Mouse (Mus musculus) urinary bladder, adult 2 months (tissue): Measurements from ENCODE around the gene Slc26a10. TPM values are rescaled to one million over a fixed set of nuclear protein-coding genes. Genes with fewer than 3 reads are reported as not detected.
A peak's percentile ranks its signal among the peaks of the same experiment; 100 is the strongest.
"Not testable (repeated sequence)": the region's sequence is repeated elsewhere in the genome, so short reads cannot be mapped to it uniquely, and the experiment has no call there.

Experiments
- DNase-seq: peaks from one replicate; pipeline ENCODE4 v3.0.0; 2022; ENCODE audit warnings: low spot score
- polyA plus RNA-seq: library from polyadenylated mRNA; depleted of rRNA; stranded (reverse); fragments of >200 nt; gene quantifications from 2 replicates; pipeline ENCODE4 v1.2.3, GENCODE M21; 2012

The Slc26a10 gene
- polyA plus RNA-seq, 1 experiment: 1.5 TPM

DNA sequence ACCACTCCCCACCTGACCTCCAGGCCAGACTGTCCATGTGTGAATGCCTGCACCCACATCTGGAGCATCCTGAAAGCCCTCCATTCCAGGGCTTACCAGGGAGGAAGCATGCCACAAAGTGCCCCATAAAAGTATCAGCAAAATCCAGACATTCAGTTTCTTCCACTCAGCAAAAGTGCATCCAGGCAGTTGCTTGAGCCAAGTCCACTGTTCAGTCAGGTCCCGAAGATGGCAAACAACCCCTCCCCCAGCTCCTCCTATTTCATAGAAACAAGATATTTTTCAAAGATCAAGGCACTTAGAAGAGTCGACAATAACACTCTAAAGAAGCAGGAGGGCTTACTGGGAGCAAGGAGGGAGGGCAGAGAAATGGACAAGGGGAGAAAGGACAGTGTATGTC, 18.0 kb upstream of the Slc26a10 start:
- no peak for DNase-seq

DNA sequence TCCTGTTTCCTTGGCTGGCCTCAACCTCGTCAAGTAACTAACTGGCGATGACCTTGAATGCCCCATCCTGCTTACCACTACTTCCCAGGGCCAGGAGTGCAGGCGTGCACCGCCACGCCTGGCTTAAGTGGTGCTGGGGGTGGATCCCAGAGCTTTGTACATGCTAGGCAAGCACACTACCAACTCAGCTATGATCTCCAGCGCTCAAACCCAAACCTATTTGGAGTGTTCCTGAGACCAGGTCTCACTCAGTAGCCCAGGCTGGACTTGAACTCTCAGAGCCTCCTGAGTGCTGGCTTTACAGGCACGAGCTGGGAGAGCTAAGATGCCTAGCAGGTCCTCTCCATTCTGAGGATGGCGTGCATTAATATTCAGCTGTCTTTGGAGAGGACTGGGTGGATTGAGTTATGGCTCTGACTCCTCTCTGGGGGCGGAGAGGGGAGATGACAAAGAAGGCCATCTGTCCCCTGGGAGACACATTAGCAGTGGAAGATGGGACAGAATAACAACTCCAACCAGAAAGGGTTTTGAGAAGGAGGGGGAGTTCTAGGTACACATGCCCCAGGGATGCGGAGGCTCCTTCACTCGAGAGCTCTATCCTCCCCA, 17.2 kb upstream of the Slc26a10 start:
- DNase-seq: no peak

DNA sequence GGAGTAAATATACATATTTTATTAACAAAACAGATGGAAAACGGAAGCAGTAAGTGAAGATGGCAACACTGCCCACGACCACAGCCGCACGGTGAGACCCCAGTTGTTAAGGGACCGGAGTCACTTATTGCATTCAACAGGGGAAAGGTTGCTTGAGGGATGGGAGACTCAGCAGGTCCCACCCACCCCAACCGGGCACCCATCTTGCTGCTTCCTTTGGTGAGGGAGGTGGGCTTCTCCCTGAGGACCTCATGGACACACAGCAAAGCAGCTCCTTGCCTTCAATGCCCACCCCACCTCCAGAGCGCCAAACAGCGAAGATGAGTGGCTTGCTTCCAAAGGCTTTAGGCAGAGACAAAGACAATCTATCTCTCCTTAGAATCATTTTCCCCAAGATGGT, 16.7 kb upstream of the Slc26a10 start:
- no peak for DNase-seq

DNA sequence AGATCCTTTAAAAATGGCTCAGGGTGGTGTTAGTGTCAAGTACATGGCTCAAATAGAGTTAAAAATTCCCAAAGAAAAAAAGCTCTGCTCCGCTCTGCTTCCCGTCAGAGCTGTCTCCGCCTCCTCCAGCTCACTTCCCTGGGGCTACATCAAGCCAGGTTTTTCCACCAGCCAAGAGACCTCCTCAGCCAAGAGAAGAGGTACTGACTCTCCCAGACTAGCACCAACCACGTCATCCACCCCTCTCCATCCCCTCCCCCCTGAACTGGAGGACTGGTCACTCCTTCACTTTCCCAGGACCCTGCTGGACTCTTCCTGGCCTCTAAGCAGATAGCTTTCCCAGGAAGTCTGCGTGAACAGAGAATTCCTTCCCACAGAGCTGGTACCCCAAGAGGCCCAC, 15.9 kb upstream of the Slc26a10 start:
- no peak for DNase-seq

DNA sequence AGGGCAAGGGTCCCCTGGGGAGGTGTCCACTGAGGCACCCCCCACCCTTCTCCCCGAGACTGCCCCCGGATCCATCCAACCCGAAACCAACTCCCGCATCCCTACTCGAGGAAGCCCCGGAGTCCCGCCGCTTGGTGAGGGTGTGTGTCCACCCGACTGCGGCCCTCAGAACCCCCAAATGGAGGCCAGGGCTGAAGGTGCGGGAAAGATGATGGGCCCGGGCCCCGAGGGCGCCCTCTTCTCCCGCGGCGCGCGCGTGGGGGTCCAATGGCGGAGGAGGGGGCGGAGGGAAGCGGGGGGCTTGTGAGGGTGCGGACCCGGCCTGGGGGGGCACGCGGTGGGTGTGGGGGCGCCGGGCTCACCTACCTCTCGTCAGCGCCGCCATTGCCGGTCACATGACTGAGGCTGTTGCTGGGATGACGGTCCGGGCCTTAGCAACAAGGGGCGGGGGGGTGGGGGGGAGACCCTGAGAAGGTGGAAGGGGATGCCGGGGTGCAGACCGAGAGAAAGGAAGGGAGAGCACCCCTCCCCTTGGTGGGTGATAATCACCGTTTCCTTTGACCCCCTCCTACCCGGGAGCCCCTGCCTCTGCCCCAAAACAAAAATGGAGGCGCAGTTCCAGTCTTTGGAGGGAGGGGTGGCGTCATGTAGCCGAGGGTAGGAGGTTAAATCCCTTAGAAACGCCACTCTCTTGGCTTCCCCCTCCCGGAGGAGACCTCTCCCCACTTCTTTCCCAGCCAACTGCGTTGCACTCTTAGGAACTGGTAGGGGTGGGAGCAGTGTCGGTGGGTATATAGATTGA, 15.1 kb upstream of the Slc26a10 start, which contains the start of gene Dtx3:
Gene Dtx3 (minus strand): TSS at position 401 of the 802 bp plus-strand sequence.
- DNase-seq: no peak

DNA sequence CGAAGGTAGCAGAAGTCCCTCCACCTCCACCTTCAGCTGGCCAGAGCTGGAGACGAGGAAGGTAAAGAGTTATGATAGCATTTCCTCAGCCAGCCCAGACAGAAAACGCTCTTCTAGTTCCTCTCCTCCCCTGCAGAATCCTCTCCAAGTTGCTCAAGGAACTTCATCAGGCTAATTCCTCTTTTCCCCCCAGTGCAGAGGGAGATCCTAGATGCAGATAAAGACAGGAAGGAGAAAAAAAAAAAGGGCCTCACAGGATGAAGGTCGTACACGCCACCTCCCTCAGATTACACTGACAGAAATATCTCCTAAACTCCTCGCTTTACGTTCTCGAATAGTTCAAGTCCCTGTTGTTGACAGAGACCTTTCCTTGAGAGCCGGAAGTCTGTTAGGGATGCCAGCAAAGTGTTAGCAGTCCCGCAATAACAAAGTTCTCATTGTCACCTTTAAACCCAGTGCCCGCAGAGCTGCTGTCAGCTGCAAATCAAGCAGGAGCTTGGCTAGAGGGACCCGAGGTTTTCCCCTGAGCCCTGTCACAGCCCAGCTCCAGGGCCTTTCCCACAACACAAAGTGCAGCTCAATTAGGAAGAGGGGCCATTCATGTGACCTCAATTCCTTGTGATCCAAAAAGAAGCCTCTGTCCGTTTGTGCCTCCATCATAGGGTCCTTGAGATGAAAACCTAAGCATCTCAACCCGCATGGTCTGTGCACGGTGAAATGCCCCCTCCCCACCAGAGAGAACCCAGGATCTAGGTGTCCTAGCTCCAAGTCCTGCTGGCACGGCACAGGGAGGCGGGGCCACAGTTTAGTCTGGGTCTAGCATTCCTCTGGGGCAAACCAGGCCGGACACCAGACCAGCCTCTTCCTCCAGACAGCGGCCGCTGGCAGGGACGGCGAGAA, 14.2 kb upstream of the Slc26a10 start:
- peak; percentile 41 for DNase-seq

DNA sequence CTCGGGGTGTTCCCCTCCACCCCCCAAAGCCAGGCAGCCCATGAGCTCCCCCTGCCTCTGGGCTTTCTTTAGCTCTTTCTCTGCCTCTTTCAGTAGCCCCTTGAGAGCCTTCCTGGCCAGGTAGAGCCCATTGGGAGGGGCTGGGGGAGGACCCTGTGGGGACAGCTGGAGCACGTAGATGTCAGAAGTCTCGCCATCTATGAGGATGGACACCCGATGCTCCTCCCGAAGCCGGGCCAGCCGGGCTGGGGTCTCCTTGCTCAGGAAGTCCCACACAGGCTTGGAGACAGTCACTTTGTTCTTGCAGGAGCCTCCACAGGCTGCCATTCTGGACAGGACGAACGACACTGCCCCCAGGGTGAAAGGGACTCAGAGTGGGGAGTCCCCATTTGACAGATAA, 12.6 kb upstream of the Slc26a10 start:
- no peak for DNase-seq

DNA sequence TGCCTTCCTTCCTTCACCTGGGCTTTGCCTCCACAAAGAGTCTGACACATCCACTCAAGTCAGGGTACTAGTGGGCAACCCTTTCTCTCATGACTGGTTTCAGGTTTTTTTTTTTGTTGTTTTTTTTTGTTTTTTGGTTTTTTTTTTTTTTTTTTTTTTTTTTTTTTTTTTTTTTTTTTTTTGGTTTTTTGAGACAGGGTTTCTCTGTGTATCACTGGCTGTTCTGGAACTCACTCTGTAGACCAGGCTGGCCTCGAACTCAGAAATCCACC, 11.5 kb upstream of the Slc26a10 start:
- DNase-seq: not testable (repeated sequence)

DNA sequence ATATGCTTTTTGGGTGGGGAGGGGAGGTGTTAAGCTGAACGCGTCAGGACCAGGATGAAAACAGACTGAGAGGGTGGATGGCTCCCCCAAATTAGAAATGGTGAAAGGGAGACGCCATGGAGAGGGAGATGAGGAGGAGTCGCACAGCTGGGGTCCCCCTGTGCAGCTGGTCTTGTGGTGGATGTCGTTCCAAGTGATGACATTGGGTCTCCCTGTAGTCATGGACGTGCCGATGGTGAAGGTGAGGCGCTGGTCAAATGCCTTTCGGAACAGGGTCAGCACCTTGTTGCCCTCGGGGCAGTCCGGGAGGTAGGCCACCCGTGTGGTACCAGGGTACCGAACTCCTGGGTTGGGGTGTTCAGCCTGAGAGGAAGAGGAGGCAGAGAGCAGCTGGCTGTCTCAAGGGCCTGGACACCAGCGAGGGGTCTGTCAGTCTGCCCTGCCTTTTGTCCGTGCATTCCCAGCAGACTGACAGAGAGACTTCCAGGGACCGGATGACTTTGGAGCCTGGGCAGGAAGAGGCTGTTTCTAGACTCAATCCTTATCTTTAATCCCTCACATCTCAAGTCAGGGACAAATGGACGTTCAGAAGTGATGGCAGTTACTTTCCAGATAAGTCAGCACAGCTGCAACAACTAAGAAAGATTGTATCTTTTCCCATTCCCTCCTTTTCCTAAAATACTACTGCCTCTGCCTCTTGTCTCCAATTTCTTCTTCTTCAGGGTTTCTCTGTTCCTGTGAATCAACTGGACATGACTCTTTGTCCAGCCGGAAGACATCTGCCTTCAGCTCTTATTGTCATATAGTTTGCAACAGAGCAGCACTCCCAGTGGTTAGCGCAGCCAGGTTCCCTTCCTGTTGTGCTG, 11.0 kb upstream of the Slc26a10 start:
- no peak for DNase-seq

DNA sequence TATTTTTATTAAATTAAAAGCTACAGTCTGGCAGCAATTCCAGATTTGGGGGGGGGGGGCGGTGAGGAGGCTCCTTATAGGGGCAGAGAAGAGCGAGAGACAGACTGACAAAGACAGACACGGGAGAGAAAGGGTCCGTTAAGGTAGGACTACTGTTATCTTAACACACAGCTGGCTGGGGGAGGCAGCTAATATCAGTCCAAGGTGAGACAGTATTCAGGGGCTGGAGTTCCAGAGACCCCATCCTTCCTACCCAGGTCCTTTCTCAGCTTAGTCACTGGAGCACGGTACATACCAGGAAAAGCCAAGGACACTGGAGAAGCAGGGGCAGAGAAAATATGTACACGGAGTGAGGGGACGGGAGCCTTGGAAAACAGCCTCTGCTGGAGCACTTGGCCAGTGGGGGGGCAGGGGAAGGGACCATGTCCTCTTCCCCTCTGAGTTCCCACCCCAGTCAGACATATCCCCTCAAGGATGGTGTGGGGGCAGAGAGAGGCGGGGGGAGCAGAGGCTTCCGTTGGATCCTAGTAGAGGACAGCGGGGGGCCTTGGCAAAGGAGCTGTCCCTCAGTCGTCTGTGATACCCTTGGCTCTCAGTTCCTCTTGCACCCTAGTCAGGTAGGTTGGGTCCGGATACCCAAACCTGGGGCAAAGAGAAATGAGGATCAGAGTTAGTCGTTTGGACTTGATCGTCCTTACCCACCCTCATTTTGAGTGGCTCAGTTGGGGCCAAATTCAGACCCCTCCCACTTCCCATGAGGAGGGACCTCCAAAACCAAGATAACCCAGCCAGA, 10.1 kb upstream of the Slc26a10 start:
- no peak for DNase-seq

DNA sequence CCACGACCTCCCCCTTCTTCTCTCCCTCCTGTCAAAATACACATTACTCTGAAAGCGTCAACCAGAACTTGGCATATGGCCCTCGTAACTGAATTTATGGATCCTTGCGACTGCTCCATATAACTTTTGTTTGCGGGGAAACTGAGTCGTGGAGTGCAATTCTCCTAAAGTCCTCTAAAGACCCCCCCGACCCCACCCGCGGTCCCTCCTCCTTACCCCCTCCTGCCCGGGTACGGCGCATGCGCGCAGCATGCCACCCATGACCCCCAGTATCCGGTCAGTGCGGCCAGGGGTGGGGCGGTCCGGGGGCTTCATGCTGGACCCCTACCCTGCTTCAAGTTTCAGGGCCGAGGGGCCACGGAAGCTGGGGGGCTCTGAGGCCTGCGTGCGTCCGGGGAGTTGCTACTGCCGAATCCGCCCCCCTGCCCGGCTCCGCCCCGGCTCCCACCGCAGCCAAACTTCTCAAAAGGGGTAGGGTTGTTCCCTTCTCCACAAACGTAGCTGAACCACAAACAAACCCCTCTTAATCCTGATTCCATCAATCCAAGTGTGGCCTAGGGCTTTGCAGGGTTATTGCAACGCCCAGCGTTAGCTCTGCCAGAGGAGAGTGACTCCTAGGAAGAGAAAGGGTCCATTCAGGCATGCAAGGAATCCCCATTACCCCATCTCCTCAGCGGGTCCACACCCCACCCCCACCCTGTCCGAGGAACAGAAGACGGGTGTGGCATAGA, 9.4 kb upstream of the Slc26a10 start, which contains the start of gene Arhgef25:
Gene Arhgef25 (minus strand): TSS at position 433 of the 731 bp plus-strand sequence.
- DNase-seq: peak; percentile 60

DNA sequence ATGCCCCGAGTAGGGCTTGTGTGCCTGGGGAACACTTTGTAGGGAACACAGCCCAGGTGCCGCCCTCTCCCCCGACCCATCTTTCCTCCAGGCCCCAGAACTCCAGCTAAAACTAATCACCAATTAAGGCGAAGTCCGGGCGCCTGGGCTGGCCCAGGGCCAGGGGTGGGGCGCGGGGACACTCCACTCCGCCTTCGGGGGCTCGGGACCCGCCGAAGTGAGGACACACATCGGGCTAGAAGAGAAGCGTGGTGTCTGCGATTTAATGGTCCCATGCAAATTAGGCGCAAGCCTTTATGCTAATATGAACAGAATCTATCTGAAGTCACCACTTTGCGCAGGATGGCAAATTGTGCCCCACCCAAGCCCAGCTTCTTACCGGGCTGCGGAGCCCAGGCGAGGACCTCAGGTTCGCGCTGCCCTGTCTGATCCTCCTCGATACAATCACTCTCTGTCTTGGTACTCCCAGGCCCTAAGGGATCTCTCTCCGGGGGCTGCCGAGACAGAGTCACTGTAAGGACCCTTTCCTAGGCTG, 8.7 kb upstream of the Slc26a10 start:
- no peak for DNase-seq

DNA sequence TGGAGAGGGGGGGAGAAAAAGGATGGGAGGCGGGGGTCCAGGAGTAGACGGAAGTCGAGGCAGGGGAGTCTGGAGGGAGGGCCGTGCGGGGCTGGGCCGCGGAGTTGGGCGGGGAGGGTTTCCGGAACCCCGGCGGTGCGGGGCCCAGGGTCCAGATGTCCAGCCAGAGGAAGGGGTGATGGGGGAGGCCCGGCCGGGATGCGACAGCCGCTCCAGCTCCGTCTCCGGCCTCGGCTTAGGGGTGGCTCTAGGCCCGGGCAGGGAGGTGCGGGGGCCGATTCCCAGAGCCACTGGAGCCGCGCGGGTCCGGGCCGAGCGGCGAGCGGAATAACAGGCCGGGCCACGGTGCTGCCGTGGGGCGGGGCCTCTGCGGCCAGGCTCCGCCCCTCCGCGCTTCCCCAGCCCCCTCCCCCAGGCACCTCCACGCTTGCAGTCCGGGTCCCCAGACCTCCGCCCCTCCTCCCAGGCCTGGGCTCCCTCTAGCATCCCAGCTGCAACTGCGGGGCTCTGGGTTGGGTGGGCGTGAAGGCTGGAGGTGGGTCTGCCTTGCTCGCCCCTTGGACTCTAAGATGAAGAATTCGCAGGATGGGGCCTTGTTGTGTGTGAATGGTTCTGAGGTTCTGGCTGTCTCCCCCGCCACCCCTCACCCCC, 8.1 kb upstream of the Slc26a10 start:
- DNase-seq: no peak

DNA sequence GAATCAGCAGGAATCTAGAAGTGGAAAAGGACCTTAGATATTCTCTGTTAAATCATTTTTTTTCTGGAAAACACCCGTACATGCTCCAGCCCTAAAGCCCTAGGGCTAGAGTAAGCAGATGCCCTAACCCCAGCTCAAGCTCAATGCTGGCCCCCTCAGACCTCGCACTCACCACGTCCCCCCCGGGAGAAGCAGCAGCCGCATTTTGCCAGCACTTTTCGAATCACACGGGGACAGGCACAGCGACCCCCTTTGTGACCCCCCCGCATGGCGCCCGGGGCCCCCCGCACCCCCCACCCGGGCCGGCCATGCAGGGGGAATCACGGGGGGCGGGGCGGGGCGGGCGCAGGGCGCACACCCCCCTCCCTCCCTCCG, 7.6 kb upstream of the Slc26a10 start:
- DNase-seq: no peak

DNA sequence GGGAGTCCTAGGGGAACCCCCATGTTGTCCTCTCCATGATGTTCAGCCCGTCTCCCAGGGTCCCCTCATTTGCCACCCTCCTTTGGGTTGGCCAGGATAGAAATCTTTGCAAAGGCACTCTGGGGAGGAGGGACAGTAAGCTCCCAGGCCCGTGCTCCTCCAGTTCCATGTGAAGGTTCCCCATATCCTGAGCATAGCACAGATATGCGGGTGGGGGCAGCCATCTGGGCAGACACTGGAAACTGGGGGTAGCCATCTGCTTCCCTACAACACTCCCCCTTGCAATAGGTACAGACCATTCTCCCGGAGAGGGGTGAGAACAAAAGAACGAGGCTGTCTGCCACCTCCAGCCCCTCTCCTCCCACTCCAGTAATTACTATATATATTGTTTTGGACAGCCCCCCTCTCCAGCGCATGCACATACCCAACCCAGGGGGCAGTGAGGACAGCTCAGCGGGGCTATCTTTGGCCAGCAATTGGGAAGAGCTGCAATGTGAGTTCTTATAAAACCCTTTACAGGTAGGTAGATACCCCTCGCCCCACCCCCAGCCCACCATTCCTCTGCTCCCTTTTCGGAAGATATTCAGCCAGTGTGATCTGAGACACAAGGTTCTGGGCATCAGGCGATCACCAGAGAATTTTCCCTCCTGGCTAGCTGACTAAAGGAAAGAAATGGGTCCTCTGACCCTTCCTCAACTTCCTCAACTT, 7.1 kb upstream of the Slc26a10 start:
- DNase-seq: no peak

DNA sequence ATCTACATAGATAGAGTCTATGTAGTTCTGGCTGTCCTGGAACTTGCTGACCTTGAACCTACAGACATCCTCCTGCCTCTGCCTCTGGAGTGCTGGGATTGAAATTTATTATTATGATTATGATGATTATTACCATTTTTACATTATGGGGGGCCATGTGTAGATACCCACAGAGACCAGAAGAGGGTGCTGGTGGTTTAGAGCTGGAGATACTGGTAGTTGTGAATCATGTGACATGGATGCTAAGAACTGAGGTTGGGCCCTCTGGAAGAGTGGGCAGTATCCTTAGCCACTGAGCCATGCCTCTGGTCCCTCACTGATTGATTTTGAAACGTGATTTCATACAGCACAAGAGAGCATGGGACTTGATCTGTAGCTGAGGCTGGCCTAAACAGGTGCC, 6.0 kb upstream of the Slc26a10 start:
- DNase-seq: no peak

DNA sequence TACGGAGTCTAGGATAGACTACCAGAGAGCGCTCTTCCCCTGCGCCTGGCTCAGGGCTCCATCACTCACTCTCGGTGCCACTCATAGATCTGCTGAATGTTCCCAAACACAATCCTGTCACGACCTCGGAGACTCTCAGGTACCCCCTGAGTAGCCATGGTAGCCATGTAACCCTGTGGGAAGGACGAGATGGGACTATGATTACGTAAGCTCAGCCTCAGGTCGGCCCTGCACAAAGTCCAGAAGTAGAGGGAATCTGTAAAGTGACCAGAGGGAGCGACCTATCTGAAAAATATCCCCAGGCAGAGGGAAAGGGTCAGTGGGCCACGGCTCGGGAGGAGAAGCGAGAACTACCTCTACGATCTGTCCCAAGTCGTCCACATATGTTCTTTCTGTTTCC, 5.1 kb upstream of the Slc26a10 start:
- no peak for DNase-seq

DNA sequence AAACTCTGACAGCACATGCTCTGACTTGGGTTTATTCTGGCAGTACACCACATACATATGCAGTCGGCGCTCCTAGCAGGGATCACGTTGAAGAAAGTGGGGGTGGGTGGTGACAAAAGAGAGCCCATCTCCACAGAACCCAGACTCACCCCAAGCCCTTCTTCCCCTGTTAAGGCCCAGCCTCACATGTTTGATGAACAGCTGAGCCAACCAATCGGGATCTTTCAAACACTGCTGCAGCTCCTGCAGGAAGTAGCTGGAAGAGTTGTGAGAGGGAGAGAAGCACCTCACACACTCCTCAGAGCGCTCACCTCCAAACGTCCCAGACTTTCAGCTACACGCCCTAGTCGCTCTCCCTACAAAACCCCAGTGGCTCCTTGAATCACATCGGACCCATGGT, 4.7 kb upstream of the Slc26a10 start:
- DNase-seq: no peak

DNA sequence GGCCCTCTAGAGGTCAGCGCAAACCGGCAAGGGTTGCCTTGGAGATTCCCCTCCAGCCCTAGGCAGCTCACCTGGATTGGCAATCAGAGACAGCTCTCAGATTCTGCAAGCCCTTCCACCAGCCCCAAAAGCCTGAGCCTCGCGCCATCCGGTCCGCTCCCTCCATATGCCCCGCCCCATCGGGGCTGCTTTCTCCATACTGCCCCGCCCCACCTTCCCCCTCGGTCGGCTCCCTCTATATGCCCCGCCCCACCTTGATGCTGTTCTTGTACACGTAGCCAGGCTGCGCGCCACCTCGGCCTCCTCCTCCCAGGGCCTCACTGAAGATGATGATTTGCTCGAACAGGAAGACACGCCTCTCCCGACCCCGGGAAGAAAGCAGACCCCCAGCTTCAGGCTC, 3.3 kb upstream of the Slc26a10 start:
- DNase-seq: no peak
